Mouse (Mus musculus) neural tube, embryonic 14.5 days (tissue): ENCODE measurements around the gene Eral1. TPM values are rescaled to one million over a fixed set of nuclear protein-coding genes. Genes with fewer than 3 reads are reported as not detected.
A peak's percentile ranks its signal among the peaks of the same experiment; 100 is the strongest.

ENCODE experiments used
- microRNA counts: library from miRNA; unstranded; fragments of <30 nt; microRNA quantifications from one replicate; lab custom pipeline; 2016
- microRNA-seq: library from miRNA; unstranded; fragments of <30 nt; microRNA quantifications from one replicate; pipeline ENCODE4, GENCODE M21; 2016
- polyA plus RNA-seq: library from polyadenylated mRNA; unstranded; fragments of >200 nt; fragmentation: Nextera tagmentation; extraction: Ambion mirVana; gene quantifications from 2 replicates; pipeline ENCODE4 v1.2.1, GENCODE M21; 2014

Eral1 gene
- polyA plus RNA-seq, 1 experiment from 2014 or later, result 33.6 TPM

MicroRNAs within 50 kb of the gene (microRNA counts, 519-probe panel; counts per million panel counts)
- microRNA mmu-miR-144 (lab: Ali Mortazavi, UCI) (4,280 counts per million, percentile 52 among the panel's probes with 10 or more counts), microRNA mmu-miR-451 (lab: Ali Mortazavi, UCI) (3,603 counts per million, percentile 29 among the panel's probes with 10 or more counts)

Small RNA genes lying within 50 kb of the gene (microRNA-seq; reads per million reads assigned to microRNA genes)
- gene Mir144 (19.6 reads per million, percentile 23 among the genes with 10 or more reads in this experiment), gene Mir451a (not detected), gene Mir451b (not detected)

Other genes starting within 250 kb of the Eral1 start
- 4.6 and 6.7 TPM in 2 replicates for gene Pipox, start 186.3 kb downstream of the Eral1 start, polyA plus RNA-seq
- gene Sez6, start 149.6 kb downstream of the Eral1 start, polyA plus RNA-seq, result 121 and 145 TPM in 2 replicates
- gene Phf12, start 97.6 kb downstream of the Eral1 start, polyA plus RNA-seq, result 16.3 and 19.0 TPM in 2 replicates
- gene Dhrs13, start 48.1 kb downstream of the Eral1 start, polyA plus RNA-seq, result 55.6 and 58.6 TPM in 2 replicates
- 106 and 117 TPM in 2 replicates for gene Flot2, start 42.5 kb downstream of the Eral1 start, polyA plus RNA-seq
- 29.3 and 35.6 TPM in 2 replicates for gene Fam222b, start 14.3 kb upstream of the Eral1 start, polyA plus RNA-seq
- 56.5 and 77.9 TPM in 2 replicates for gene Traf4, start 85.2 kb upstream of the Eral1 start, polyA plus RNA-seq
- gene Nek8, start 96.3 kb upstream of the Eral1 start, polyA plus RNA-seq, result 3.9 and 6.1 TPM in 2 replicates
- gene Tlcd1, start 96.3 kb upstream of the Eral1 start, polyA plus RNA-seq, result 14.6 and 16.7 TPM in 2 replicates
- gene Rpl23a, start 103.2 kb upstream of the Eral1 start, polyA plus RNA-seq, result 906 and 951 TPM in 2 replicates
- gene Rab34, start 108.0 kb upstream of the Eral1 start, polyA plus RNA-seq, result 61.5 and 63.9 TPM in 2 replicates
- gene Proca1, start 113.0 kb upstream of the Eral1 start, polyA plus RNA-seq, result 2.8 and 3.5 TPM in 2 replicates
- 98.1 and 107 TPM in 2 replicates for gene Sdf2, start 165.4 kb upstream of the Eral1 start, polyA plus RNA-seq
- 22.3 and 32.0 TPM in 2 replicates for gene Supt6, start 165.6 kb upstream of the Eral1 start, polyA plus RNA-seq
- gene 2610507B11Rik, start 181.4 kb upstream of the Eral1 start, polyA plus RNA-seq, result 63.2 and 73.7 TPM in 2 replicates
- gene BC030499, start 210.5 kb upstream of the Eral1 start, polyA plus RNA-seq, result 0.08 and 0.30 TPM in 2 replicates
- 3.4 and 3.5 TPM in 2 replicates for gene Spag5, start 221.1 kb upstream of the Eral1 start, polyA plus RNA-seq
- 245 and 350 TPM in 2 replicates for gene Aldoc, start 242.6 kb upstream of the Eral1 start, polyA plus RNA-seq
- gene Pigs, start 248.0 kb upstream of the Eral1 start, polyA plus RNA-seq, result 71.4 and 80.0 TPM in 2 replicates